Mouse (Mus musculus) hindbrain, embryonic 10.5 days (tissue): Measurements from ENCODE around the gene Cd59a. TPM values are rescaled to one million over a fixed set of nuclear protein-coding genes. Genes with fewer than 3 reads are reported as not detected.
A peak's percentile ranks its signal among the peaks of the same experiment; 100 is the strongest.
"Not testable (repeated sequence)": the region's sequence is repeated elsewhere in the genome, so short reads cannot be mapped to it uniquely, and the experiment has no call there.

Experiments used
- DNase-seq: peaks from one replicate; pipeline ENCODE4 v3.0.0-alpha.2; 2017; ENCODE audit warnings: low spot score
- H3K27ac ChIP-seq: fragments of 300-500 bp; sonication (generic); 2 replicates; pipeline ENCODE4 v1.5.1; 2016; ENCODE audit warnings: mild to moderate bottlenecking, moderate library complexity
- H3K27me3 ChIP-seq: fragments of 300-500 bp; sonication (generic); 2 replicates; pipeline ENCODE4 v1.6.1; 2016; ENCODE audit warnings: mild to moderate bottlenecking; ENCODE audit not compliant: poor library complexity, insufficient read depth, severe bottlenecking
- H3K36me3 ChIP-seq: fragments of 300-500 bp; sonication (generic); 2 replicates; pipeline ENCODE4 v1.6.1; 2016; ENCODE audit warnings: mild to moderate bottlenecking, moderate library complexity
- H3K4me1 ChIP-seq: fragments of 300-500 bp; sonication (generic); replicated peaks from 2 replicates; pipeline ENCODE4 v1.6.1; 2016; ENCODE audit warnings: mild to moderate bottlenecking
- H3K4me3 ChIP-seq: fragments of 300-500 bp; sonication (generic); 2 replicates; pipeline ENCODE4 v1.5.1; 2016; ENCODE audit warnings: mild to moderate bottlenecking, moderate library complexity
- H3K9me3 ChIP-seq: fragments of 300-500 bp; sonication (generic); 2 replicates; pipeline ENCODE4 v1.6.1; 2016; ENCODE audit warnings: mild to moderate bottlenecking, moderate library complexity
- WGBS: fragments of 180-500 bp; shearing (Covaris S2); methylation state at CpG from one replicate; pipeline ENCODE4 v1.1.7; 2016; 5-methylcytosine and 5-hydroxymethylcytosine counted together
- polyA plus RNA-seq: library from polyadenylated mRNA; unstranded; fragments of >200 nt; fragmentation: Nextera tagmentation; extraction: Ambion mirVana; gene quantifications from 2 replicates; pipeline ENCODE4 v1.2.1, GENCODE M21; 2016

The Cd59a gene
- polyA plus RNA-seq, 1 experiment from 2014 or later: 26.4 TPM

GRCm38 (mm10) chr2:104084027-104084426, 11.6 kb upstream of the Cd59a start:
- H3K4me3 ChIP-seq: not testable (repeated sequence)

DNA sequence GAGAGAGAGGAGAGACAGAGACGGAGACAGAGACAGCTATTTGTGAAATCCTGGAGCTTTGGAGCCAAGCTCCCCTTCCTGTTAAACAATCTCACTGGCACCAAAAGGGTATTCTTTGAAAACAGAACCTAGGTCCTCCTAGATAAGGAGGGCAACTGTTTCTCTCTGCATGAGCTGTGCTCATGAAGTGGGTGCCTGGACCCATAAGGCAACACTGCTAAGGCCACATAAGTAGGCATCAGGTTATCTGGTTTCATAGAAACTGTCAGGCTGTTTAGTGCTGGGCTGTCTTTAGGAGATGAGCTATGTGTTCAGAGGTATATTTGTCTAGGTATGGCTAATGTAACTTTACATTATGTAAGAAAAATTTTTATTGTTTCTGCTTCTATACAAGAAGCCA, 8.0 kb upstream of the Cd59a start:
- H3K27ac ChIP-seq, DNase-seq, H3K9me3 ChIP-seq, H3K4me1 ChIP-seq, H3K27me3 ChIP-seq, H3K4me3 ChIP-seq, H3K36me3 ChIP-seq: not testable (repeated sequence)
- WGBS: 92% methylated on average over 1 of the region's 1 CpGs

More at GRCm38 (mm10) chr2:104084027-104084426, 11.6 kb upstream of the Cd59a start:
- not testable (repeated sequence) for H3K36me3 ChIP-seq, DNase-seq, H3K9me3 ChIP-seq, H3K27ac ChIP-seq, H3K27me3 ChIP-seq, H3K4me1 ChIP-seq

- no peaks in the 10 kb centered on the region for H3K27me3 ChIP-seq
- no peak overlapping the region for H3K4me3 ChIP-seq
- H3K4me1 ChIP-seq: peaks cover 23% of the 10 kb centered on the region
- H3K36me3 ChIP-seq: no peaks in the 10 kb centered on the region
- no peak for DNase-seq
- WGBS: 84% methylated on average over 2 of the region's 2 CpGs
- no peak overlapping the region for H3K27ac ChIP-seq
- H3K9me3 ChIP-seq: no peaks in the 10 kb centered on the region
Measured at GRCm38 (mm10) chr2:104093305-104093704, 2.3 kb upstream of the Cd59a start.

DNA sequence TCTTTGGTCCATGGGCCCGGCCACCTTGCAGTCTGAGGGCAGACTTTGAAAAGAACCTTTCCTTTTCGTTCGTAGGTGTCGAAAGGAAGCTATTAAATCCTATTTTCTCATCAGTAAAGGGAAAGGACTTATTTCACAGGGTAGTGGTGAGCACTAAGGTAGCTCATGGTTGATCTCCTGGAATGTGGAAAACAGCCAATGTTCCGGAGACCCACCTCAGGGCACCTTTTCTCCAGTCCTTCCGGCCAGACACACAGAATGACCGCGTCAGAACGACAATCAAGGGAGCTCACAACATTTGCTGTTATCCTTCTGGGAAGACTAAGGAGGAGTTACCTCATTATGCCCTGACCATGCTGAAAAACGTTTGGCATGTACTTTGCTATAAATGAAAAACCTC, 655 bp downstream of the Cd59a start:
- no peaks in the 10 kb centered on the region for H3K27me3 ChIP-seq
- H3K9me3 ChIP-seq: no peaks in the 10 kb centered on the region
- peak overlapping the region; percentile 89 for H3K27ac ChIP-seq
- 48% methylated on average over 10 of the region's 10 CpGs for WGBS
- DNase-seq: no peak
- peaks cover 31% of the 10 kb centered on the region for H3K4me1 ChIP-seq
- peak overlapping the region; percentile 54 for H3K4me3 ChIP-seq
- no peaks in the 10 kb centered on the region for H3K36me3 ChIP-seq

DNA sequence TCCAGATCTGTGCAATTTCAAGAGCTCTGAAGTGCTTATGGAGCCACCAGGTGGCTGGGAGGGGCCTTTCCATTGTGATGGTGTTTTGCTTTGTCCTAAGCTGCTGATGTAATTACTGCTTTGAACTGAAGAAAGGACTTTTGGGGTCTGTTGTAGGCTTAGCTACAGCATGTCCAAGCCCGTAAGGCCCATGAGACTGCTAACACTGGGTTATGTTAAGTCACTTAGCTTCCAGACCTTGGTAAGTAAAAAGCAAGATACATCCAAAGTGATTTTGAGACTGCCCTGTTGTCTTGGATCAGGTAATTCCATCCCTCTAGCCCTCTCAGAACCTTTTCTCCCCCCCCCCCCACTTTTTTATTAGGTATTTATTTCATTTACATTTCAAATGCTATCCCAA, 1.2 kb downstream of the Cd59a start:
- H3K9me3 ChIP-seq, H3K36me3 ChIP-seq, H3K4me3 ChIP-seq, H3K27me3 ChIP-seq, DNase-seq: not testable (repeated sequence)
- Histone ChIP-seq H3K4me1 (peaks cover 31% of the 10 kb centered on the region), H3K27ac (peak overlapping the region; percentile 59)
- WGBS: 64% methylated on average over 1 of the region's 1 CpGs

DNA sequence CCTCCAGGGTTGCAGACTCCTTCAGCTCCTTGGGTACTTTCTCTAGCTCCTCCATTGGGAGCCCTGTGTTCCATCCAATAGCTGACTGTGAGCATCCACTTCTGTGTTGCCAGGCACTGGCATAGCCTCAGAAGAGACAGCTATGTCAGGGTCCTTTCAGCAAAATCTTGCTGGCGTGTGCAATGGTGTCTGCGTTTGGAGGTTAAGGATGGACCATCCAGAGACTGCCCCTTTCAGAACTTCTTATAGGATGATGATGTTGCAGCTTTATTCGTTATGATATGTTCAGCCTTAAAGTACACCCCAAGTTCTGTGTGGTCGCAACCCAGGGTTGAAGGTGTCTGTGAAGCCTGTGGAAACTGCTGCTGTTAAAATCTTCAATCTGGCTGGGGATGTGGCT, 1.8 kb downstream of the Cd59a start:
- H3K4me1 ChIP-seq: peaks cover 31% of the 10 kb centered on the region
- not testable (repeated sequence) for DNase-seq, H3K4me3 ChIP-seq, H3K27ac ChIP-seq, H3K27me3 ChIP-seq, H3K9me3 ChIP-seq, H3K36me3 ChIP-seq
- 92% methylated on average over 4 of the region's 4 CpGs for WGBS

- H3K9me3 ChIP-seq: no peaks in the 10 kb centered on the region
- 0 out of 2 replicates have a peak overlapping the region, but pooled peaks have one; percentile 13 for H3K27ac ChIP-seq
- 44% methylated on average over 3 of the region's 3 CpGs for WGBS
Measured at GRCm38 (mm10) chr2:104098529-104099230, 3.1 kb downstream of the Cd59a start.

DNA sequence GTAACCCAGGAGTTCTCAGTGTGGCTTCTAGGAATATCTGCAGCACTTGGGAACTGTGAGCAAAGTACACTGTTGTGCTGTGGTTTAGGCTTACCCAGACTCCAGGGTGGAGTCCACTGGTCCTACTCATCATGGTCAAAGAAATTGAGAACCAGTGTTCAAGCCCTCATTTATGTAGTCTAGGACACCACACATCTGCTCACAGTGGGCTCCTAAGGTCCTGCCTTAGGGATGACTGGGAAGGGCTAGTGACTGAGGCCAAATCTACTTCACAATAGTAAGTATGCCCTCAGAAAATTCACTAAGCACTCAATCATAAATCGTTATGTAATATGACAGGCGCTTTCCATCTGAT, 3.6 kb downstream of the Cd59a start:
- Histone ChIP-seq H3K36me3 (no peaks in the 10 kb centered on the region), H3K4me3 (no peak overlapping the region), H3K9me3 (no peaks in the 10 kb centered on the region), H3K4me1 (peaks cover 31% of the 10 kb centered on the region), H3K27me3 (no peaks in the 10 kb centered on the region), H3K27ac (0 out of 2 replicates have a peak overlapping the region, but pooled peaks have one; percentile 13)
- DNase-seq: no peak
- 91% methylated on average over 2 of the region's 2 CpGs for WGBS

More at GRCm38 (mm10) chr2:104098529-104099230, 3.1 kb downstream of the Cd59a start:
- Histone ChIP-seq H3K27me3 (no peaks in the 10 kb centered on the region), H3K4me1 (peaks cover 31% of the 10 kb centered on the region), H3K36me3 (no peaks in the 10 kb centered on the region), H3K4me3 (no peak overlapping the region)
- DNase-seq: no peak

DNA sequence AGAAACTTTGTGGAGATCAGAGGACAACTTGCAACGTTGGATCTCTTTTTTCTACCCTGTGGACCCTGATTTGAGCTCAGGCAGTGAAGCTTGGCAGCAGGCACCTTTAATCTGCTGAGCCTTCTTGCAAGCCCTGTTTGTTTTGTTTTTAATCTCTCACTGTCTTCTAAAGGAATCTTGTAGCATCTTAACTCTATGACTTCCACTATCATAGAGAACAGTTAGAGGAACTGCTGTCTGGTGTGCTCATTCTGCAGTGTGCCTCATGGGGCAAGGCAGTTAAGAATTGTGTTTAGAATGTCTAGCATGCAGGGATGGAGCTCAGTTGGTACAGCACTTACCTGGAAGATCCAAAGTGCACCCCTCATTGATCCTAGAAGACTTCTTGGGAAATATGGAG, 4.3 kb downstream of the Cd59a start:
- no peak for DNase-seq
- Histone ChIP-seq H3K27ac (no peak overlapping the region), H3K36me3 (no peaks in the 10 kb centered on the region), H3K27me3 (no peaks in the 10 kb centered on the region), H3K4me1 (peaks cover 31% of the 10 kb centered on the region), H3K9me3 (no peaks in the 10 kb centered on the region), H3K4me3 (no peak overlapping the region)
- 60% methylated on average over 1 of the region's 1 CpGs for WGBS

DNA sequence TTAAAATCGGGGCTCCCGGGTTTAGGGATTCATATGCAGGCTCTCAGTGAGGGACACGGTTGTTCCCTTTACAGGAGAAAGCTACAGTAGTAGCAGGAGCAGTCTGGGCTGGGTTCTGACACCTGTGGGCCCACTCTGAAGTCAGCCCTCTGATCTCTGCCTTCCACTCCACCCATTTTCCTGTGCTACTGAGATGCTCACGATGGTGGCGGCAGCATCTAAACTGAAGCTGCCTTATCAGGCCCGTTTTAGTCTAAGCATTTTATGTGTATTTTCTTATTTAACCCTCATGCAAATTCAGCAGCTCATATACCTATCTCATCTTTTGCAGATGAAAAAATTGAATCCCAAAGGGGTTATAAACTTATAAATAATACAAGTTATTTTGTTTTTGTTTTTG, 9.2 kb downstream of the Cd59a start:
- DNase-seq: no peak
- no peak overlapping the region for H3K4me3 ChIP-seq
- no peak overlapping the region for H3K27ac ChIP-seq
- no peaks in the 10 kb centered on the region for H3K27me3 ChIP-seq
- H3K4me1 ChIP-seq: no peaks in the 10 kb centered on the region
- no peaks in the 10 kb centered on the region for H3K36me3 ChIP-seq
- whole genome bisulfite sequencing: 94% methylated on average over 6 of the region's 6 CpGs
- H3K9me3 ChIP-seq: no peaks in the 10 kb centered on the region

DNA sequence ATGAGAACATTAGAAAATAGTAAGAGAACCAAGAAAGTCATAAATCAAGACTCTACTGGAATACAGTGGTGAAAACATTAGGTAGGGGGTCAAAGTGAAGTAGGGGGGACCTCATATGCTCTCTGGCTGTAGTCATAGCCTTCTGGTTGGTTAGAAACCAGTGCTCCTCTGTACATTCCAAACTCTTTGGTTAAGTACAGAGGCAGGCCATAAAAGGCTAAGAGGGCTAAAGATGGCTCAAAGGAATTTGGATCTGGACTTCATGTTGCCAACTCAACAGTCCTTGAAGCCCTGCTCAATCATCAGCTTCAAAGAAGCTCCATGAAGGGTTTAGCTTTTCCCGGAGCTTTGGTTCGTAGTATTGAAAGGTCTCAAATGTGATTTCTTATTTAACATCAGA, 13.4 kb downstream of the Cd59a start:
- not testable (repeated sequence) for H3K4me3 ChIP-seq, H3K27ac ChIP-seq, H3K27me3 ChIP-seq, H3K4me1 ChIP-seq, DNase-seq, H3K36me3 ChIP-seq, H3K9me3 ChIP-seq
- 91% methylated on average over 2 of the region's 2 CpGs for whole genome bisulfite sequencing

DNA sequence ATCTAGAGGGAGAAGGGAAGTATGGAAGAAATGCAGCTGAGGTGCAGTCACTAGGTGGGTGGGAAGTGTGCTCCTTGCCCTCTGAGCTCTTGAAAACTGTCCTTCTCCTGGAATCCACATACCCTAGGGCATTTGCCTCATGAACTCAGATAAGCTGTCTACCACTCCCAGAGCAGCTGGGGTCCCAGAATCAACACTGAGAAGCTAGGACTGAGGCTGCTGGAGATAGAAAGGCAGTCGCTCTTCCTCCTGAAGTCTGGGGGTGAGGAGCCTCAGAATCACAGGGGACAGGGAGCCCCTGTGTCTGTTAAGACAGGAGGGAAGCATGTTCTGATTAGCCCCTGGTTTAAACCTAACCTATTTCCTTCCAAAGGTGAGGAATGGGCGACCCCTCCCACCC, 13.9 kb downstream of the Cd59a start:
- Histone ChIP-seq H3K4me3 (no peak overlapping the region), H3K4me1 (no peaks in the 10 kb centered on the region), H3K36me3 (0 out of 2 replicates have a peak, but pooled peaks cover 10% of the 10 kb centered on the region), H3K27ac (no peak overlapping the region), H3K9me3 (no peaks in the 10 kb centered on the region), H3K27me3 (no peaks in the 10 kb centered on the region)
- DNase-seq: no peak
- 74% methylated on average over 2 of the region's 2 CpGs for WGBS

GRCm38 (mm10) chr2:104110031-104110430, 14.4 kb downstream of the Cd59a start:
- no peaks in the 10 kb centered on the region for H3K27me3 ChIP-seq
- no peak overlapping the region for H3K4me3 ChIP-seq
- H3K27ac ChIP-seq: no peak overlapping the region
- 94% methylated on average over 4 of the region's 4 CpGs for WGBS
- H3K36me3 ChIP-seq: 0 out of 2 replicates have a peak, but pooled peaks cover 10% of the 10 kb centered on the region
- no peaks in the 10 kb centered on the region for H3K4me1 ChIP-seq
- DNase-seq: no peak
- H3K9me3 ChIP-seq: no peaks in the 10 kb centered on the region
